Mouse (Mus musculus) inflammation-experienced regulatory T-cells, adult 6 months (primary cell): ENCODE data around the gene Ncoa3. TPM values are rescaled to one million over a fixed set of nuclear protein-coding genes. Genes with fewer than 3 reads are reported as not detected.
"Not testable (repeated sequence)": the region's sequence is repeated elsewhere in the genome, so short reads cannot be mapped to it uniquely, and the experiment has no call there.

Source experiments
- ATAC-seq: one replicate; pipeline ENCODE4 v1.8.0; 2017
- polyA plus RNA-seq, 3 experiments: library from polyadenylated mRNA; unstranded; fragments of 100-300 nt; shearing (Covaris generic); gene quantifications; one replicate each; pipeline ENCODE4 v1.2.1; 2017

Ncoa3 gene
- polyA plus RNA-seq: 10 to 100 TPM; 36.0 to 74.1 (median 67.4) TPM

DNA sequence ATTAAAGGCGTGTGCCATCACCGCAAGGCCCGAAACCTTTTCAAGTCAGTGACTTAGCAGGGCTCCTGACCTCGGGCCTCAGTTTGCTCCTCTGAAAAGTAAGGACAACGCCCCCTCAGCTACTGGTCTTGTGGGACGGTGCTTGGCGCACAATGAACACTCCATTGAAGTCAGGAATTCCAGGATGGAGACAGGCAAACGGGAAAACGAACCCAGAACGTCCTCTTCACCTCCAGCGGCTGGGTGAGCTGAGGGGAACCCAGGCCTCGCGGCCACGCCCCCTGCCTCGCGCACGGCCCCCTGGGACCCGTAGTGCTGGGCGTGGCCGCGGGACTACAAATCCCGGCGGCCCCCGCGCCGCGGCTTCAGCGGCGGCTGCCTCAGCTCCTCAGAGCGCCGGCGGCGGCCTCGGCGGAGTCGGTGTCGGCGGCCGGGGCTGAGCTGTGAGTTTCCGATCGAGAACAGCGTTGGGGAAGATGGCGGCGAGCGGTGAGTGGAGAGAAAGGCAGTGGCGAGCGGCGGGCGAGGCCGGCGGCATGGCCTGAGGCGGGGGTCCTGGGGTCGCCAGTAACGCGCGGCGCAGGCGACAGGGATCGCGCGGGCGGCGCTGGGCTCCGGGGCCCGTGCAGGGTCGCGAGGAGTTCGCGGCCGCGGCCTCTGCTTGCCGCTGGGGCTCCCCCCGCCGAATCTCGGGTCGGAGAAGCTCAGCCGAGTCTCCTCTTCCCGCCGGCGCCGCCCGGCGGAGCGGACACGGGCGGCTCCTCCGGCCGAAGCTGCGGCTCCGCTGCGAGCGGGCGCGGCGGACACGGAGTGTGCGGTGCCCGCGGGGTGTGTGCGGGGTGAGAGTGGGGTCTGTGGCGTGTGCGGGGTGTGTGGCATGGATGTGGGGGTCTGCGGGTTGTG is at the start of gene Ncoa3:
Gene Ncoa3, plus strand, starts transcription at position 367 of the 903 bp plus-strand sequence.
- peak; percentile 93 for ATAC-seq

DNA sequence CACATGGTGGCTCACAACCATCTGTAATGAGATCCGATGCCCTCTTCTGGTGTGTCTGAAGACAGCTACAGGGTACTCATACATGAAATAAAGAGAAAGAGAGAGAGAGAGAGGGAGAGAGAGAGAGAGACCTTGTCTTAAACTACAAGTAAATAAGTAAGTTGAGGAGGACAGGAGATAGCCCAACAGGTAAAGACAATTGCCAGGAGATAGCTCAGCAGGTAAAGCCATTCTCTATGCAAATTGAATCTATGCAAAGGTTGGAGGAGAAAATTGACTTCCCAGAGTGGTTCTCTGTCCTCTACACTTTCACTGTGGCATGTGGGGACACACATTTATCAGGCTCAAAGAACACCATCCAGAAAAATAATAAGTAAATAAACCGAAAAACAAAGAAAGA is 49.3 kb upstream of the Ncoa3 start:
- no peak for ATAC-seq

DNA sequence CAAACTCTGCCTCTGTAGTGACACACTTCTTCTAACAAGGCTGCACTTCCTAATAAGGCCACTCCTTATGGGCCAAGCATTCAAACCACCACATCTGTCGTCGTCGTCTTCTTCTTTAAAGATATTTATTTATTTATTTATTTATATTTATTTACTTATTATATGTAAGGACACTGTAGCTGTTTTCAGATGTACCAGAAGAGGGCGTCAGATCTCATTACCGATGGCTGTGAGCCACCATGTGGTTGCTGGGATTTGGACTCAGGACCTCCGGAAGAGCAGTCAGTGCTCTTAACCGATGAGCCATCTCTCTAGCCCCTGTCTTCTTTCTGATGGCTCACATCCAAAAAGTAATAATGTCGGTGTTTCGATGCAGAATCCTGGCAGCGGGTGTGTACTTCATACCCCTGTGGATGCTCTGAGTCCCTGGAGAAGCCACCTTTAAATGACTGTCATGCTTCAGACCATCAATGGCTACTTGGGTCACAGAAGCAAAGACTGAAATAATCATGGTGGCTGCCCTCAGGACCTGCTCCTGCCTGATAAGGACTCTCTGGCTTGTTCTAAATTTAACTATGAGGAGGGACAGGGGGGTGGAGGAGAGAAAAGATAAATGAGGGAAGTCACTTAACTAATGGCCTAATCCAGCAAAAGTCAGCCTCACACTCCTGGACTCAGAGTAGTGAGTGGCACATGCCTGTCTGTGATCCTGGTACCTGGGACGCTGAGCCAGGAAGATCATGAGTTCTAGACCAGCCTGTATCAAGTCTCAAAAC is 47.7 kb upstream of the Ncoa3 start:
- no peak for ATAC-seq

DNA sequence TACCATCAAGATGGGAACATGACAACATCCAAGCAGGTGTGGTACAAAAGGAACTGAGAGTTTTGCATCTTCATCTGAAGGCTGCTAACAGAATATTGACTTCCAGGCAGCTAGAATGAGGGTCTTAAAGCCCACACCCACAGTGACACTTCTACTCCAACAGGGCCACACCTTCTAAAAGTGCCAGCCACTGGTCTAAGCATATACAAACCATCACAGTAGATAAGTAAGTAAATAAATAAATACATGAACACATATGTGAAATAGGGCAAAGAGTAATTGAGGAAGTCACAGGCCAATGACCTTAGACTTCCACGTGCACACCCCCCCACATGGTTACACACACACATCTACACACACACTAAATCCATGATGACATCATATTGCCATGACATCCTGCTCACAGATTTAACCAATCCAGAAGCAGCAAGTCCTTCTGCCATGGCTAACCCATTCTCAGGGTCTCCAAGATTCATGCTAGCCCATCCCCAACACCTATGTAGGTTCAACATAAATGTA is 46.3 kb upstream of the Ncoa3 start:
- no peak for ATAC-seq

DNA sequence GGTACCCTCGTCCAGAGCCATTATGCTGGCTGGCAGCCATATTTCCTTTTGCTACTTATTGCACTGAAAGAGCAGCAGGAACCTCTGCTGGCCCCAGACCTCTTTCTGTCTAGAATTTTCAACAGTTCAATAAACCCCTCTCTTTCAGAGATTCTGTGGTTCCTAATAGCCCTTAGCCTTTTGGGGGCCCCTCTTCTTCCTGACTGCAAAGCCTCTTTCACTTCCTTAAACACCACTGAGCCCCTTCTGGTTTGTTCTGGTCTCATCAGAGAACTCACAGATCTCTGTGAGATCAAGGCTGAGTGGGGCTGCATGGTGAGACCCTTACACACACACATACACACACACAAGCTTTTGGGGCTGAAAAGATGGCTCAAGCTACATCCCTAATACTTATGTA is 44.4 kb upstream of the Ncoa3 start:
- ATAC-seq: no peak

GRCm38 (mm10) chr2:165948785-165949184 is 43.7 kb upstream of the Ncoa3 start:
- ATAC-seq: not testable (repeated sequence)

DNA sequence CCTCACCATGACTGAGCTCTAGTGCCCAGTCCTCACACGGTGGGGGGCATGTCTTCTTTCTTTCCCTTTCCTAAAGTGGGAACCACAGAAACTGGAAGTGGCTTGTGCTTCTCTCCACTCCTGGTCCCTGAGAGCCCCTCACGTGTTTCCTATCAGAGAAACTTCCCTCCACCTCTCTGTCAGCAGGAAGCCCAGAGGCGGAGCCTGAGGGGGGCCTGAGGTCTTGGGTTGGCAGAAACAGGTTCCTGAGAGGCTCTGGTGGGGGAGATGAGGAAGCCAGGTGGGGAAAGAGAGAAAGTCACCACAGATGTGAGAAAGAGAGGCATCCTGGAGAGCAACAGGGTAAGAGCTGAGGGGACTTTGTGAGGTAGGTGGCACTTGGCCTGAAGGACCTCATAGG is 42.7 kb upstream of the Ncoa3 start:
- ATAC-seq: peak; percentile 46

DNA sequence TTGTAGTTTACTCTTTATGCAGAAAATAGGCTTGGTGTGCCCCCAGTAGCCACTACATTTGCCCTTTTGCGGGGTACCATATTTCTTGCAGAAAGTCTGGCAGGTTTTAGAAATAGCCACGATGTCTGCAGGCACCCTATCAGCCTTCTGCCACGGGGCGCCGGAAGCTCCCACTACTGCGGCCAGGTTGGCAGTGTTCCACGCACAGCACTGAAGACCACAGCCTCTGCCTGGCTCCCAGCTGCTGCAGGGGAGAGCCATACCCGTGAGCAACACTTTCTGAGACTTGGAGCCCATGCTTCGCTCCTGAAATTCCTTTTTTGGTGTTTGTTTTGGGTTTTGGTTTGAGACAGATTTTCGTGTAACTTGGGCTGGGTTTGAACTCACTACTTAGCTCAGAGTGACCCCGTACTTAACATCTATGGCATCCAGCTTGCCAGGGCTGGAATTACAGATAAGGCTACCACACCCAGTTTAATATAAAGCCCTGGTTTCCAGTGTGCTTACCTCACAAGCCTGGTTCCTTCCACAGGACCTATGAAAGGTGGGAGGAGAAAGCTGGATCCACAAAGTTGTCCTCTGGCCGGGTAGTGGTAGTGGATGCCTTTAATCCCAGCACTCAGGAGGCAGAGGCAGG is 40.9 kb upstream of the Ncoa3 start:
- ATAC-seq: no peak

DNA sequence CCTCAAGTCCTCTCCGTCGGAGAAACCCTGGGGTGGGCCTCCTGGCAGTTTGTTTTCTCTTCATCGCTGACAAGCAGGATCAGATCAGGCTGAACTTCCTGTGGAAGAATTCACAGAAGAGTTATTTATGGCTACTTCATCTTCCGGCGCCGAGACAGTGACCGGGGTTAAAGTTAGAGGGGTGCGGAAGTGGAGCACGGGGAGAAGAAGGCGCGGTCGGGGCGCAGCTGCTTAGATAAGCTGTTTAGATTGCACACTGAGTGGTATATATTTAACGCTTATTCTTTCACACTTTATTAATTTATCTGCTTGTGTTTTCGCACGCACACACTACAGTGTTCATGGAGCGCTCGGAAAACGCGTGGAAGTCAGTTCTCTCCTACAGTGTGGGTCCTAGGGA is 37.6 kb upstream of the Ncoa3 start:
- peak; percentile 87 for ATAC-seq

DNA sequence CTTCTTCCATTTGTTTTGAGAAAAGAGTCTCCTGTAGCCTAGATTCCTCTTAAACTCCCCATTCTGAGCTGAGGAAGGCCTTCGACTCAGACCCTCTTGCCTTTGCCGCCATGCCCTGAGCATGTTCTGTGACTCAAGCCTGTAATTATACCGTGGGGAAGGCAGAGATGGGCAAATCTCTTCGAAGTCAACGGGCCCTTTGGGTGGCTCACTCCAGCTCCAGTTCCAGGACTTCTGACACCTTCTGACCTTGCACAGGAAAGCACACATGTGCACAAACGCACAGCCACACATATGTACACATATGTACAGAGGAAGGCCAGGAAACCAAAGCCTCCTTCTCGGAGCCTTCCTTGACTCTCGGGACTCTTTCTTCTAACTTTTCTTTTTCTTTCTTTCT is 37.0 kb upstream of the Ncoa3 start:
- no peak for ATAC-seq

GRCm38 (mm10) chr2:165956096-165956740 is 36.2 kb upstream of the Ncoa3 start:
- ATAC-seq: peak; percentile 73

- ATAC-seq: no peak
These were observed 35.1 kb upstream of the Ncoa3 start for GRCm38 (mm10) chr2:165957257-165957828.

DNA sequence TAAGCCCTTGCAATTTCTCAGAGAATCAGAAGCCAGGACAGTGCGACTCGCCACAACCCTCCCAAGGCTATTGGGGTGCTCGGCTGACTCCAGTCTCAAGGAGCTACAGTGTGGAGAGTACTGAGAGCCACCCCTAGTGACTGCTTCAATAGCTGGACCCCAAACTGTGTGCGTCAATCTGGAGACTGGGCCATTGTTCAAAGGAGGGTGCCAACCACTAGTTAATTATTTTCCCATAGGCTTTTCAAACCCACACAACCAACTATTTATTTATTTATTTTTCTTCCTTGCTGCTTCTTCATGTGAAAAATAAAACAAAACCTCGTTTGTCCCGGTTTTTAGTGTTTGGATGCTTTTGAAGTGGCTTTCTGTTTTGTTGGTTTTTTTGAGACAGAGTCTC is 33.9 kb upstream of the Ncoa3 start:
- ATAC-seq: no peak

GRCm38 (mm10) chr2:165960695-165961094 is 31.7 kb upstream of the Ncoa3 start:
- peak; percentile 34 for ATAC-seq

- ATAC-seq: no peak
These were observed 29.6 kb upstream of the Ncoa3 start for GRCm38 (mm10) chr2:165962824-165963223.

DNA sequence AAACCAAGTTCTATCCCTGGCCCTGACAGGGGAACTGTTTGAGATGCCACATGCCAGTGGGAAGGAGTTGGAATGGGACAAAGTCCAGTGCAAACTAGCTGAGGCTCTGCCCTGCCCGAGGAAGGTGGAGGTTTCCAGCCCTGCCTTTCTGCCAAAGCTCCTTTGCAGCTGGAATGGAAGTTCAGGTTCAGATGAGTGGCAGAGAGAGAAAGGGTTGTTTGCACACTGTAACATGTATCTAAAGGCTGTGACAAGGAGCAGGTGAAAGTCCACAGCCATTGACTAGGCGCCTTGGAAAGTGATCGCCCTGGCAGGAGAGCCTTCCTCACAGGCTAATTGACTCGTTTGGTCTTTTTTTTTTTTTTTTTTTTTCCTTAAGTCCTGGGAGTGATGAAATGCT is 28.3 kb upstream of the Ncoa3 start:
- ATAC-seq: no peak

- ATAC-seq: no peak
These were observed 25.4 kb upstream of the Ncoa3 start for GRCm38 (mm10) chr2:165967076-165967475.

- ATAC-seq: no peak
These were observed 24.4 kb upstream of the Ncoa3 start for GRCm38 (mm10) chr2:165967823-165968555.

- no peak for ATAC-seq
These were observed 23.6 kb upstream of the Ncoa3 start for GRCm38 (mm10) chr2:165968876-165969275.

DNA sequence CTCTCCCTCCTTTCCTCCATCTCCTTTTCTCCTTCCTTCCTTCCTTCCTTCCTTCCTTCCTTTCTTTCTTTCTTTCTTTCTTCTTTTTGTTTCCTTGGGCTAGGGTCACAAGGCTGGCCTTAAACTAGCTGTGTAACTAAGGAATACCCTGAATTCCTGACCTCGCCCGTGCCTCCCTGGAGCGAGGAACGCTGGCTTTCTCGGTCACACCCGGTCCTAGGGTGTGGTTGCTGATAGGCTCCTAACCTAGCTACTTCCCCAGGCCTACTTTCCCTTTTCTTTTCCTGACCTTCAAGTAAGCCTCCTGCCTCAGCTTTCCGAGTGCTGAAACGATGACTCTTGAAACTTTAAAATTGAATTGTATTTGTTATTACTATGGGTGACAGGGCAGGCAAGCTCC is 23.0 kb upstream of the Ncoa3 start:
- no peak for ATAC-seq

DNA sequence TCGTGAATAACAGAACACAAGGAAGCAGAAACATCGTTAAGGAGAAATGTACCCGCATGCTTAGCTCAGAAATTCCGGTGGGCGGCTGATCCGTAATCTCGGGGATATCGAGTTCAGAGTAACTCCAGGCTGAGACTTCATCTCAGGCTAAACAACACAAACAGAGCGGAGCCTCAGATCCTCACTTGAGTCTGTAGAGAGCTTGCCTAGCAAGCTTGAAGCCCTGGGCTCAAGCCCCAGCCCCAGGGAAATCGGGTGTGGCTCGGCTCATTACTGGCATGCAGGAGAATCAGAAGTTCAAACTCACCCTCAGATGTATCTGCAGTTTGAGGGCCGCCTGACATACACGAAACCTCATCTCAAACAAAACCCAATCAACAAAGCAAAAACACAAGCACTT is 22.5 kb upstream of the Ncoa3 start:
- ATAC-seq: no peak
